Mouse (Mus musculus) large intestine, adult 2 months (tissue): ENCODE data around the gene Fgfr2. TPM values are rescaled to one million over a fixed set of nuclear protein-coding genes. Genes with fewer than 3 reads are reported as not detected.
"Not testable (repeated sequence)": the region's sequence is repeated elsewhere in the genome, so short reads cannot be mapped to it uniquely, and the experiment has no call there.

Source experiments
- DNase-seq: peaks from one replicate; pipeline ENCODE4 v3.0.0-alpha.2; 2012; ENCODE audit warnings: low read depth, low spot score
- WGBS: fragments of 180-500 bp; shearing (Covaris S2); methylation state at CpG from one replicate; pipeline ENCODE4 v1.1.7; 2018; 5-methylcytosine and 5-hydroxymethylcytosine counted together
- polyA plus RNA-seq: library from polyadenylated mRNA; depleted of rRNA; stranded (reverse); fragments of >200 nt; gene quantifications from 2 replicates; pipeline ENCODE4 v1.2.3, GENCODE M21; 2012

The Fgfr2 gene
- polyA plus RNA-seq, 1 experiment, result 35.0 TPM

DNA sequence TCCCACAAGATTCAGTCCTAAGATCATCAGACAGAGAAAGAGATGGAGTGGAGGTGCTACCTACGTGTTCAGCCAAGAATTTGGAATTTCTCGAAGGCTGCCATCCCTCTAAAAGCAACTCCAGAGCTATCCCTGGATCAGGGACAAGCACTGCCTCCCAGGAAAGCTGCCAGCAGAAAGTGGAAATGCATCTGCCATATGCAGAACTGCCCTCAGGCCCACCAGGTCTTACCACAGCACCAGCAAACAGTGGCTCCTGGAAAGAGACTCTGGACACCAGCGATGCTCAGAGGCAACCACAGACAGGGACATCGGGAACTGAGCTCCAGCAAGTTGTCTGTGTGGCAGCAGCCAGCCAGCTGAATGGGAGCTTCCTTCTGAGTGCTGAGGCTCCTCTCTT, 2500.8 kb downstream of the Fgfr2 start:
- no peak for DNase-seq
- WGBS, result 84% methylated on average over 4 of the region's 4 CpGs

DNA sequence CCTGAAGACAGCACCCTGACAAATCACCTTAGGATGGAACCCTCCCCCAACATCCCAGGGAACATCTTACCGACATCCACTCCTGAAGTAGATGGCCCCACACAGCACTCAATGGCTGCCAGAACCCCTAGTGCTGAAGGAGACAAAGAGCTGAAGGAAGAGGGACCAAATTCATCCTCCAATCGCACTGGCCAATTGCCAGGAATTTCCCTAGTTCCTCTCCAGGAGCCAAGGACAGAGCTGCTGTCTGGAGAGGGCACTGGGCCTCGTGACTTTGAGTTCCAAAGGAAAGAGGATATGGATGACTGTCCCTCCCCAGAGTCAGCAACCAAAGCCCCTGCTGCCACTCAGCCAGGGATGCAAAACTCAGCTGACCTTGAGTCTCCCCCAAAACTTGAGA, 2501.2 kb downstream of the Fgfr2 start:
- no peak for DNase-seq

DNA sequence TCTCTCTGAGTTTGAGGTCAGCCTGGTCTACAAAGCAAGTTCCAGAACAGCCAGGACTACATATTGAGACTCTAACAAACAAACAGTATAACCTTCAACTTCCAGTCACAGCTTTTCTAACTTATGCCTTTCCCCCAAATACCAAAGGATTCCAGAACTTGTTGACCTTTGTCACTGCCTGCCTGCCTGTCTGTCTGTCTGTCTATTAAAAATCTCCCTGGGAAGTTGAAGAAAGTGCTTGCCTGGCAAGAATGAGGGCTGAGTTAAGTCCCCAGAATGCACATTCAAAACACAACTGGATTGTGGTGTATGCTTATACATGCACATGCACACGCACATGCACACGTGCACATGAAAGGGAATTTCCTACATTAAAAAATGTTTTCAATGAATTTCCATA, 2502.1 kb downstream of the Fgfr2 start:
- no peak for DNase-seq
- WGBS, result 88% methylated on average over 2 of the region's 2 CpGs

More for the DNA sequence above, 2501.2 kb downstream of the Fgfr2 start:
- WGBS, result 53% methylated on average over 3 of the region's 3 CpGs

DNA sequence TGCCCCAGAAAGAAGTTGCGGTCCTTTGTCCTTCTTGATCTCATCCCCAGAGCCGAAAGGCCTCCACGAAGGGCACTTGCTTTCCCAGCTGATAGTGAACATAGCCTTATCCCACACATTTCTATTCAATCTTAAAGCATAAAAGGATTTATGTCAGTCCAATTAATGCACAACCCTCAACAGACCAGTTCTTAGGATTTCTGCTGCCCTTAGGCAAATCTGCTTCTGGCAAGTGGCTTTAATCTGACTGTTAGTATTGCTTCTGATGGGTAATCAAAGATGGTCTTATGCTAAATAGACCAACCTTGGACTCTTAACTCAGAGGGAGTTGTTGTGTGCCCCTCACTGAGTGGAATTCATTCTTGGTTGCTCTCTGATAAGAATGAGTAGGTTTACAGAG, 2505.6 kb downstream of the Fgfr2 start:
- no peak for DNase-seq
- 95% methylated on average over 3 of the region's 3 CpGs for WGBS

DNA sequence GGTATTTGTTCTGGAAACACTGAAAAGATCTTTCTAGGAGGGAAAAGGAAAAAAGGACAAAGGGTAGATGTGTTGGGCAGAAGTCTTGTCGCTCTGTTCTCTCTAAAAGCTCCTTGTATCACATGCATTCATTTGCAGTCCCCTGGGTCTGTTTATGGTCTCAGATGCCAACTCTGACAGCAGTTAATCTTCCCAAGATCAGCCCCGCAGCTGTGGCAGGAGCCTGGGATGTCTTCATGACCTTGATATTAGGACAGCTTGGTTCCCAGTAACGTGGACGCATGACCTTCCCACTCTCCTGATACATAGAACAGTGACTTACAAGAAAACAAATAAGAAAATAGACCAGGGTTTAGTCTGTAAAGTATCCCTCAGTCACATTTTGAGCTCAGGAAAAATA, 2509.2 kb downstream of the Fgfr2 start:
- DNase-seq, result no peak
- WGBS, result 64% methylated on average over 4 of the region's 4 CpGs

DNA sequence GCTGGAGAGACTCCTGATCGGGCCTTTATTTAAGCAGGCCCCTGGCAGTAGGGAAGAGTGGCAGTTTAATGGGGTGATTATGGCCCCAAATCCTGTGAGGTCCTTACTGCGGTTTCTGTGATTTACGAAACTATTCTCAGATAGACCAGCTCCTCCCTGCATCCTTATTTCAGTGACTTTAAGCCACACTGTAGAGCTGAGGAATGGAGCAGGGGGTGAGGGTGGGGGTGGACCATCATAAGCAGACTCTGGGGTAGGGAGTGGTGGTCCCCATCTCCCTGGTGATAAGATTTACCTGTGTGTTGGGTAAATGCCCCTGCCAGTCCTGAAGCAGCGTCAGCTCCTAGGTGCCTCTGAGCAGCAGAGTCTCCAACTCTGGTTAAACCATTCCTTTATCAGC, 2516.2 kb downstream of the Fgfr2 start:
- DNase-seq, result no peak
- 80% methylated on average over 4 of the region's 4 CpGs for WGBS

DNA sequence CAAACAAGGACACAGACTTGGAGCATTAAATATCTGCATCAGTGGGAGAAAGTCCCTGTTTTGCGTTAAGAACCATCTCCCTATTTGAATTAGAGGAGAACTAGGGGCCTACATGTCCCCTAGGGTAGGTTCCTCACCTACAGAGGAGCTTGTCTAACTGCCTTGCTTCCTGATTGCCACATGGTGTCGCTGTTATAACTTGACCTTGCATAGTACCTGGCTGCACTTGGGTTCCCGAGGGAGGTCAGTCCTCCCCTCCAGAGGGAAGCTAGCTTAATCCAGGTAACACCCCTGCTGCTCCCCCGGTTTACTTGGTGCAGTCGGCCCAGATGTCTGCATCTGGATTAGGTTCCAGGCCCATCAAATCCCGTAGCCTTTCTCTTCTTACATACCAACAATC, 2518.0 kb downstream of the Fgfr2 start:
- DNase-seq, result no peak
- WGBS, result 30% methylated on average over 6 of the region's 6 CpGs

DNA sequence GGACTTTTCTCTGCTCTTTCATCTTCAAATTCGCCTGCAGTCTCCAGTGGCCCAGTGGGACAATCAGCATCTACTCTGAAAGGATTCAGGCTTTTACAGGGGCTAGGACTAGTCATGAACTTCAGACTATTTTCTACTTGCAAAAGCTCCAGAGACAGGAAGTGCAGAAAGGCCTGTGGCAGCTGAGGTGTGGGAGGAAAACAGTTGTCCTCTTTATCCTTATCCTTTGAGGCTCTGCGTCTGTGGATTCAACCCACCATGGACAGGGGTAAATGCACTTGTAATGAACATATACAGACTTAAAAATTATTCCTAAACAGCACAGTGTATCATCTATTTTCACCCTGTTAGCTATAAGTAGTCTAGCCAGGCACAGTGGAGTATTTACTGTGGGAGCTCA, 2518.8 kb downstream of the Fgfr2 start:
- WGBS, result 85% methylated on average over 2 of the region's 2 CpGs

DNA sequence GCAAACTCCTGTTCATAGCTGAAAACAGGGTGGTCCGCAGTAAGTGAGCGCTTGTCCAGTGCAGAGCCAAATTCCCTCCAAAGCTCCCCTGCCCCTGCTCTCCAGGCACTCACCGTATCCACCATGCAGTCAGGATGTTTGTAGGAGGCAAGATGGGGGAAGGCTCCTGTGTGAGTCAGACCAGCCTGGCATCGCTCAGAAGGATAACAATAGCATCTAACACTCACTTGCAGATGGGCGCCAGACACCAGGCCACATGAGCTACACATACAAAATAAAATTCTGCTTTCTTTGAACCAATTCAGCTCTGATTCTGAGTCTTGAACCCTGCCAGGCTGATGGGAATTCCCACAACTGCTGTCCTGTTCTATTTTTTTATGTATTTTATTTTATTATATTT, 2519.6 kb downstream of the Fgfr2 start:
- no peak for DNase-seq
- 87% methylated on average over 5 of the region's 5 CpGs for WGBS

More for the DNA sequence above, 2518.8 kb downstream of the Fgfr2 start:
- no peak for DNase-seq

DNA sequence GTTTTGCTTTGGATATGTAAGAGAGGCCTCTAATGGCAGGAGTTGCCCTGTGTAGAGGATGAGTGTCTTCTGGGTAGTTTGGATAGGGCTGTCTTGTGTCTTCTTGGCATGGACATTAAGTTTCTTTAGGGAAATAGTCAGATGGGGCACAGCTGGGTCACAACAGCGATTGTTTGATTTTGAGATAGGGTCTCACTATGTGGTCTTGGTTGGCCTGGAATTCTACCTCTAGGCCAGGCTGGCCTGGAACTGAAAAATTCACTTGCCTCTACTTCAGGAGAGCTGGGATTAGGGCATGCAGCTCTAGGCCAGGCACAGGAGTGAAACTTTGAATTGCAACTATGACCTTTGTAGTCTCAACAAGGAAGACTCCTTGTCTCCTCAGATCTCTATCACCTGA, 2520.3 kb downstream of the Fgfr2 start:
- 88% methylated on average over 1 of the region's 1 CpGs for WGBS
- DNase-seq, result no peak

DNA sequence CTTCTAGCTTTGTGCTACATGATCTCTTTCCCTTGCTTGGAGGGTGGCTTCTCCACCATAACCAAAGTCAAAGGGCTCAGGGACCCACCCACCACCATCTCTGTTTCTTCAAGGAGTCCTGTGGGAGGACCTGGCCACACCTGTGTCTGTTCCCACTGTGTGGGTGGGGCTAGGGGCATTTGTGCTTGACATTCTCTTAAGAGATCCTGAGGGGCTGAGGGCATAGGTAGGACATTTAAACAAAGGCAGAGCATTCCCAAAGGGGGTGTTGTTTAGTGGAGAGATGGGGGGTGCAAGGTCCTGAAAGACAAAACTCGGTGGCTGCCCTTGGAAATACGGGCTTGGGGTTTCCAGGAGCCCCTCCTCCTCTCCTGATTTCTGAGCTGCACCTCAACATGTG, 2522.6 kb downstream of the Fgfr2 start:
- 74% methylated on average over 2 of the region's 2 CpGs for WGBS
- no peak for DNase-seq

DNA sequence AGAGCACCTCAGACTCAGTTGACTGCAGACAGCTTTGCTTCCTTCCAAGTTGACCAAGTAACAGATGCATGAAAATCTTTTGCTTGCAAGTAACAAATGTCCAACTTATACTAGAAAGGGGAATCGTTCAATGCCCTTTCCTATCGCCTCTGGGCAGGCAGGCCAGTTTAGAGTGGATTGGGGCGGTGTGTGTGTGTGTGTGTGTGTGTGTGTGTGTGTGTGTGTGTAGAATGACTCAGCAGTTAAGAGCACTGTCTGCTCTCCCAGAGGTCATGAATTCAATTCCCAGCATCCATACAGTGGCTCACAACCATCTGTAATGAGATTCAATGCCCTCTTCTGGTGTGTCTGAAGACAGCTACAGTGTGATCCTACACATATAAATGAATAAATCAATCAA, 2523.1 kb downstream of the Fgfr2 start:
- WGBS, result 64% methylated on average over 3 of the region's 3 CpGs
- no peak for DNase-seq

DNA sequence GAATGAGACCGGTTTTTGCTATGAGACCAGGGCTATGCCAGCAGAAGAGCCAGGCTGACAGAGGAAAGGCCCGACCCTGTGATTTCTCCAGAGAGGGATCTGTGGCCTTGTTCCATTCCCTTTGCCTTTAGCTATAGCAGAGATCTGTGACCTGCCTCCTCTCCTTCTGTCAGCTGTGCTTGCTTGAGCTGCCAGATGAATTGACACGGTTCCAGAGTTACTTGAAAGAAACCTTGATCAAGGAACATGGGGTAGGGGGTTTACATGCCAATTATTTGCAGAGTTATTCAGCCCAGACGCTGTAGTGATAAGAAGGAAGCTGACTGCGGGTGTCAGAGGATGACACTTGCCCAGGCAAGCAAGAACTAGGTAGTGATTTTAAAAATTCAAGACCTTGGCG, 2525.6 kb downstream of the Fgfr2 start:
- 84% methylated on average over 6 of the region's 6 CpGs for WGBS
- no peak for DNase-seq

DNA sequence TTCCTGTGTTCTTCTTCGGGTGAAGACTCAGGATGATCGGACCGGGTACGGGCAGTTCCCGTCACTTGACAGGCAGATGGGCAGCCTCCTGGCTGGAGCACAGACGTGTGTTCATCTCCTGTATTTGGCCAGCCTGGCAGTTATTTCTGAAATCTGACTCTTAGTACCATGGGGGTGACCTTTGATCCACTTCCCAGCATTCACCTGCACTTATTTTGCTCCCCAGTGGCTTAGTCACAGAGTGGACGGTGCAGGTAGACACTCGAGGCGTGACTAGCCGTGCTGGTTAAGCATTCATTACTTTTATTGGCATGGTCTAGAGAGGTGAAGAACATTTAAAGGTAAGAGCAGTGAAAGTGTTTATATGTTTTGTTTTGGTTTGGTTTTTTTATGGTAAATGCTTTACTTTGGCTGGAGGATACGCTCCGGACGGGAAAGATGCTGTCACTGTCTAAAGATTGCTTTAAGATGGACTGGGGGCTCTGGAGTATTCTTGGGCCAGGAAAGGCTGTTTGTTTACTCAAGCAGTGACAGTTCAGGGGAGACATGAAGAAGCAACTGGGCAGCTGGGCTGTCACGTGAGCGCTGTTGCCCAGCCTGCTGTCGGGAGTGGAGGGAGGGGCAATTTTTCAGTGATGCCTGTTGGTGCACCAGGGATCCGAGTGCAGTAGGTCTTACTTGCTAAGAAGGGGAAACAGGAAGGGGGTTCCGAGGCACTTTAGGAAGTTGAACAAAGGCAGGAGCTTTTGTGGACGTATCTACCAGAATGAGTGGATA, 2526.9 kb downstream of the Fgfr2 start:
- WGBS, result 31% methylated on average over 9 of the region's 19 CpGs
- DNase-seq, result not testable (repeated sequence)

DNA sequence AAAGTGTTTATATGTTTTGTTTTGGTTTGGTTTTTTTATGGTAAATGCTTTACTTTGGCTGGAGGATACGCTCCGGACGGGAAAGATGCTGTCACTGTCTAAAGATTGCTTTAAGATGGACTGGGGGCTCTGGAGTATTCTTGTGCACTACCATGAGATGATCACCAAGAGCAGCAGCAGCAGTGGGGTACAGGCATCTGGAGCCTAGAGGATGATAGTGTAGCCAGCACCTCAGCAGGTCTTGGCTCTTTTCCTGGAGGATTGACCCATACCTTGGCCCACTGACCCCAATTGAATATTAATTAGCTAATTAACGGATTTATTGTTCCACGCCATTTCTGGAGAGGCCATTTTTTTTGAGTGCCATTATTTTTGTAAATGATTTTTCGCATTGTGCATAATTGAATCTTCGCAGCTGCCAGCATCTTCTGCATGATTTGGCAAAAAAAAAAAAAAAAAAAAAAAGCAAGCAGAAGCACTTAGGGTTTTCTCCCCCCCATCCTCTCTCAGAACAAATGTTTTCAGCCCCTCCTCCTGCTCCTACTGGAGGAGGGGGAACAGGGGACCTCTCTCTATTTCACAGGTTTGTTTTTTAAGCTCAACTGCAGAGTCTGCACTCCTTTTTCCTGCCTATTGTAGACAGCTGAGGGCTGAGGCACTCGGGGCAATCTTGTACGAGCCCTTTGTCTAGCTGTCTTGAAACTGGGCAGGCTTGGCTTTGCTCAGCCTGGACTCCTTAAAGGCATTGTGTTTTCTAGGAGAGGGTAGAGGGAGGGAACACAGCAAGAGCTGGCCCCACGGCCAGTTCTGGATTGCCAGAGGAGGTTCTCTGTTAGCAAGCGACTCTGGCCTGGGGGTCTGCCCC, 2529.5 kb downstream of the Fgfr2 start:
- DNase-seq, result not testable (repeated sequence)
- WGBS, result 71% methylated on average over 8 of the region's 11 CpGs

DNA sequence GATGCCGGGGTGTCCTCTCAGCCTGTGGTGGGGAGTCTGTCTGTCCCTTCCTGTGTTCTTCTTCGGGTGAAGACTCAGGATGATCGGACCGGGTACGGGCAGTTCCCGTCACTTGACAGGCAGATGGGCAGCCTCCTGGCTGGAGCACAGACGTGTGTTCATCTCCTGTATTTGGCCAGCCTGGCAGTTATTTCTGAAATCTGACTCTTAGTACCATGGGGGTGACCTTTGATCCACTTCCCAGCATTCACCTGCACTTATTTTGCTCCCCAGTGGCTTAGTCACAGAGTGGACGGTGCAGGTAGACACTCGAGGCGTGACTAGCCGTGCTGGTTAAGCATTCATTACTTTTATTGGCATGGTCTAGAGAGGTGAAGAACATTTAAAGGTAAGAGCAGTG, 2530.2 kb downstream of the Fgfr2 start:
- no CpG with 5 or more reads among the region's 11 CpGs for WGBS
- DNase-seq, result not testable (repeated sequence)

DNA sequence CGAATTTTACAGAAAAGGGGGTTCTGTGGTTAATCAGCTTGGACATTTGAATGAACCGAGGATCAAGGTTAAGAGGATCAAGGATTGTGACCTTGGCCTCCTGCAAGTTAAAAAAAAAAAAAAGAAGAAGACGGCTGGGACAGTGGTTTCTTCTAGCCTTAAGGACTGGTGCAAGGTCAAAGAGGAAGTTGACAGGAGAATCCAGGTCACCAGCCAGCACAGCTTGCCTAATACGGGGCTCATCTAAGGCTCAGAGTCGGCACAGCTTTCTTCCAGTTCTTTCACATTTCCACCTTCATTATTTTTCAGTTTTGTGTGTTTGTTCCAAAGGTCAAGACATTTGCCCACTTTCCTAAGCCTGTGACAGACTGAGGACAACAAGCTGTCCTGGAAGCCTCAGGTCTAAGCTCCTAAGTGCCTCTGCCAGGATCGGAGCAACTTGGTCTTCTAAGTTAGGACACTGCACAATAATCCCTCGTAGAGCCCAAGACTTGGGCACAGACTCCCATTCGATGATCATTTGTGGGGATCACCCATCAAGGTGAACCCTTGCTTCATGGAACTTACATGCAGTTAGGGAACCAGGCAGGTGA, 2532.2 kb downstream of the Fgfr2 start:
- WGBS, result 37% methylated on average over 8 of the region's 8 CpGs

DNA sequence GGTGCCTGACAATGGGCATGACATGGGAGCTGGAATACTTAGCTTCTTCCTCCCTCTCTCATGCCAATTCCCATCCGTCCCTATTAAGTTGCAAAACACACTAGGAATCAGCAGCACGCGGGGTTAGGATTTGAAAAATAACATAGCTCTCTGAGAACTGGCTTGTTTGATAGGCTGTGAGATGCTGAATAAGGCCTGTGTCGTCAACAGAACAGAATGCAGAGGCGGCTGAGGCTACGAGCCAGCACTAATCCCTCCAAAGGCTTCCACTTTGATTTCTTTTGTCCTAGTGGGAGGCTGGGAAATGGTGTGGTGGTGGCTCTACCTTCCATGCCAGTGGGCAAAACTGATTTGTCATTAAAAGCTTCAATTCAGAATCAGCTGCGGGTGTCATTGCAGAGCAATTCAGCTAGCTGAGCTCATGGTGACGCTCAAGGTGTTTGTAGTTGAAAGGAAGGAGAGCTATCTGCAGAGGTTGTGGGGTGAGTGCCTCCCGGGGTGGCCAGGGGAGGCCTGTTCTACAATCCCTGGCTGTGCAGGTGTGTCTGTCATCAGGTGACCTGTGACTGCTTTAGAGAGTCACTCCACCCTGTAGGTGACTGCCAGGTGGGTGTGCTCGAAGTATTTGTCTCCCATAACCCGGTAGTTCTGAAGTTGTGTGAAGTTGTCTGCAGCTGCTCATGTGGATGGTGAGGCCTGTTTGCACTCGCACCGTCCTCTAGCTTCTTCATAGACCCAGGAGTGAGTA, 2532.9 kb downstream of the Fgfr2 start:
- DNase-seq, result no peak
- WGBS, result 48% methylated on average over 13 of the region's 13 CpGs

More for the DNA sequence above, 2532.2 kb downstream of the Fgfr2 start:
- DNase-seq, result no peak

DNA sequence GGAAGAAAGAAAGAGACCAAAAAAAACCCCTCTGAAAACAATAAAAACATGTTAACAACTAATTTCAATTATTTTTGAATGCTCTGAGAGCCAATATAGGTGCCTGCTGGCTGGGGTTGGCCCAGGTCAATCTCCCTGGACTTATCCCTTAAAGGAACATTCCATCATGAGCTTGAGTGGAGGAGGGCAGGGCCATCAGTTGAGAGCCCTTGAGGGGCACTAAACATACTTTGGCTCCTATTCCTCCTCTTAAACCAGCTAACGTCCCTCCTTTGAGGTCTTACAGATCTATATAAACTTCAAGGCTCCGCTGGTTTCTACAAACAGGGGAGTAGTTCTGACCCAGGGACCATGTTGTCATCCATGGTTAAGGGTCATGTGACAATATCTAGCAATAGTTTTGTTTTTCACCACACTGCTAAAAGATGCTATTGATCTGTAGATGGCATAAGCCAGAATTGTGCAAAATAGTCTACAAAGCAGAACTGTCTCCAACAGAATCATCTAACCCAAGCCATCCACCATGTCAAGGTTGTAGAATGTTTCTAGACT, 2536.6 kb downstream of the Fgfr2 start:
- no peak for DNase-seq
- 89% methylated on average over 2 of the region's 2 CpGs for WGBS

DNA sequence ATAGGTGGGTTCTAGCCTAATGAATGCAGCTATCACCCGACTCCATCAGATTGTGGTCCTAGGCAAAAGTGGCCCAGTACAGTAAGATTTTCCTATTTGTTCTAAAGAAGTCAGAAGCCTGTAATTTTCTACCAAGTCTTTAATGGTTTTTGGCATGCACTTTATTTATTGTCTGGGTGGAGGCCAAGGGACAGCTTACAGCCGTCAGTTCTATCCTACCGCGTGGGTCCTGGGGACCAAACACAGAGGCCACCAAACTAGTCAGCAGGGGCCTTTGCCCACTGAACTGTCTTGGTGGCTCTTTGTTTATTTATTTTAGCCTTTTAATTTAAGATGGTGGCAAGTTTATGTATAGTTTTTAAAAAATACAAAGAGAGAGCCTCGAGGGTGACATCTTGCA, 2544.5 kb downstream of the Fgfr2 start:
- WGBS, result 13% methylated on average over 5 of the region's 5 CpGs
- no peak for DNase-seq
